Mouse (Mus musculus) duodenum, adult 2 months (tissue): ENCODE results near the gene Rab33a. TPM values are rescaled to one million over a fixed set of nuclear protein-coding genes. Genes with fewer than 3 reads are reported as not detected.

Experiments
- polyA plus RNA-seq: library from polyadenylated mRNA; depleted of rRNA; stranded (reverse); fragments of >200 nt; gene quantifications from 2 replicates; pipeline ENCODE4 v1.2.3, GENCODE M21; 2012; ENCODE audit warnings: low replicate concordance; rRNA removed

Rab33a gene
- 0.23 TPM in 1 of 2 replicates, not detected in the other for polyA plus RNA-seq

DNA sequence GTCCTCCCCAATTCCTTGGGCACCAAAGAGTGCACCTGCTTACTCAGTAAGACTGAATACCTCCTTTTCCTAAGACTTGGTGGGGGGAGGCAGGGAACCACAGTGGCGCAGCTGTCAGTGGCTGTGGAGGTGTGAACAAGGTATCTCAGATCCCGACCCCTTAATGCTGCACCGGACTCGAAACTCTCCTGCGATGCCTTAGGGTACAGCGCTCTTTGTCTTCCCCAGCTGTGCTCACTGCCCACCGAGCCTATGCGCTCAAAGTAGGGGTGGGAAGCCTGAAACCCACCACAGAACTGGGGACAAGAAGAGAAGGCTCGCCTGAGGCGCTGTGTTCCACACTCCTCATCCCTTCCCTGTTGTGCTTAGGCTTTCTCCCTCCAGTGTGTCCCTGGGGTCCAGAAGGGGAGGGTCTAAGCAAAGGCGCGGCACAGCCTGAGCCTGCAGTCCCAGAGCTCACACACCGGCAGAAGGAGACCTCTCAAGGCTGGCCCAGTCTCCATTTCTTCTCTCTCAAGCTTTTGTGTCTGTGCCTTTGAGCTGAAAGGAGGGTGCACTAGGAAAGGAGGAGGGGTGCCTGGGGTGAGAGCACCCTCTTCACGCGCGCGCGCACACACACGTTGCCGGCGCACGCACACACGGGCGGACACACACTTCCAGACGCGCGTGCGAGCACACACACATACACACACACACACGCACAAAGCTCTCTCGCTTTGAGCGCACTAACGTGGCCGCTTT lies at the start of gene Rab33a:
Gene Rab33a (plus strand): TSS at position 478 of the 741 bp plus-strand sequence.

DNA sequence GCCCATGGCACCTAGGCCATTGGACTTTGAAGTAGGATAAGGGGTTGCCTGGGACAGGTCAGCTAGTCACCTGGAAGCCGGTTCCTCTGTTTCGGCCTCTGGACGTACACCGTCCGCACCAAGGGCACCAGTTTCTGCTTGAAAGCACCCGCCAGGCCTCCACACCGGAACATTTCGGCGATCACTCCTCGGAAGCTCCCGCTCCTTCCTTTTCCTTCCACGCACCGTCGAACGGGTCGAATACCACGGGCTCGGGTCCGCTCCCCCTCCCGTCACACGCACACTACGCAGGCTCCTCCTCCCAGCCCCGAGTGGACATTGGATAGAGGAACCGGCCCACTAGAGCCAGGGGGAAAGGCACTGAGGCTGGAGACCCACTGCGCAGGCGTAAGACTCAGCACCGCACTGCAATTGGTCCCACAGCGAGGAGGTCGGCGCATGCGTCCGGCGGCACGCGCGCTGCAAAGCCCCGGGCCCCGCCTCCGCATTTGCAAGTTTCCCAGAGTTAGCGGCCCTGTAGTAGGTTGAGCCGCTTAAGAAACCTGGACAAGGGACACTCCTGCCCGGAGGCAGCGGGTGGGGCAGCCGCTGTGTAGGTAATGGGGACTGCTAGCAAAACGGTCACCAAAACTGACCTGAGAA lies 5.8 kb upstream of the Rab33a start, which contains the start of gene Aifm1:
Gene Aifm1 (minus strand): TSS at position 398 of the 642 bp plus-strand sequence.

Other genes starting within 250 kb of the Rab33a start
- gene Bcorl1, start 177.9 kb upstream of the Rab33a start, polyA plus RNA-seq = 3.3 and 4.4 TPM in 2 replicates
- gene Elf4, start 56.2 kb upstream of the Rab33a start, polyA plus RNA-seq = 12.9 and 16.4 TPM in 2 replicates
- 5.9 and 6.9 TPM in 2 replicates for gene Aifm1, start 5.7 kb upstream of the Rab33a start, polyA plus RNA-seq
- 0.19 and 0.34 TPM in 2 replicates for gene Zfp280c, start 75.2 kb downstream of the Rab33a start, polyA plus RNA-seq
- gene Slc25a14, start 104.1 kb downstream of the Rab33a start, polyA plus RNA-seq = 0.46 and 0.74 TPM in 2 replicates
- gene Gpr119, start 155.2 kb downstream of the Rab33a start, polyA plus RNA-seq = 0.13 TPM in 1 of 2 replicates, not detected in the other
- gene Rbmx2, start 175.7 kb downstream of the Rab33a start, polyA plus RNA-seq = 0.18 and 0.34 TPM in 2 replicates